Mouse (Mus musculus) neural tube, embryonic 15.5 days (tissue): ENCODE data around the gene Poc5. TPM values are rescaled to one million over a fixed set of nuclear protein-coding genes. Genes with fewer than 3 reads are reported as not detected.

ENCODE experiments used
- ATAC-seq: fragments of 200-750 bp; cut with Nextera tagmentation; 2 replicates; pipeline ENCODE4 v1.8.0; 2017; ENCODE audit warnings: mild to moderate bottlenecking, moderate TSS enrichment, moderate library complexity; ENCODE audit not compliant: low FRiP score
- H3K27ac ChIP-seq: fragments of 300-500 bp; sonication (generic); replicated peaks from 2 replicates; pipeline ENCODE4 v1.5.1; 2015; ENCODE audit warnings: mild to moderate bottlenecking, inconsistent platforms
- H3K27me3 ChIP-seq: fragments of 300-500 bp; sonication (generic); replicated peaks from 2 replicates; pipeline ENCODE4 v1.6.1; 2015; ENCODE audit warnings: inconsistent platforms
- H3K36me3 ChIP-seq: fragments of 300-500 bp; sonication (generic); 2 replicates; pipeline ENCODE4 v1.6.1; 2015; ENCODE audit warnings: inconsistent platforms
- H3K4me1 ChIP-seq: fragments of 300-500 bp; sonication (generic); 2 replicates; pipeline ENCODE4 v1.6.1; 2015; ENCODE audit warnings: inconsistent platforms
- H3K4me2 ChIP-seq: fragments of 300-500 bp; sonication (generic); 2 replicates; pipeline ENCODE4 v1.6.1; 2015; ENCODE audit warnings: inconsistent platforms, mild to moderate bottlenecking, moderate library complexity
- H3K4me3 ChIP-seq: fragments of 300-500 bp; sonication (generic); replicated peaks from 2 replicates; pipeline ENCODE4 v1.5.1; 2015; ENCODE audit warnings: mild to moderate bottlenecking, inconsistent platforms
- H3K9ac ChIP-seq: fragments of 300-500 bp; sonication (generic); replicated peaks from 2 replicates; pipeline ENCODE4 v1.6.1; 2015; ENCODE audit warnings: mild to moderate bottlenecking, inconsistent platforms
- H3K9me3 ChIP-seq: fragments of 300-500 bp; sonication (generic); replicated peaks from 2 replicates; pipeline ENCODE4 v1.6.1; 2016; ENCODE audit warnings: inconsistent platforms
- WGBS: fragments of 180-500 bp; shearing (Covaris S2); methylation state at CpG from one replicate; pipeline ENCODE4 v1.1.7; 2015; ENCODE audit warnings: mixed read lengths; 5-methylcytosine and 5-hydroxymethylcytosine counted together
- polyA plus RNA-seq: library from polyadenylated mRNA; unstranded; fragments of >200 nt; fragmentation: Nextera tagmentation; extraction: Ambion mirVana; gene quantifications from 2 replicates; pipeline ENCODE4 v1.2.1, GENCODE M21; 2015

The Poc5 gene
- polyA plus RNA-seq: 18.4 and 21.1 TPM in 2 replicates

GRCm38 (mm10) chr13:96388042-96388888 lies at the start of gene Poc5:
Poc5 (plus strand) TSS chr13:96388294.
- Histone ChIP-seq H3K36me3 (peaks cover 24% of the 10 kb centered on the region), H3K27me3 (no peaks in the 10 kb centered on the region), H3K4me2 (peak within 1 kb of the TSS; percentile 65), H3K4me1 (peaks cover 17% of the 10 kb centered on the region), H3K27ac (peak within 1 kb of the TSS; percentile 85), H3K4me3 (peak within 1 kb of the TSS; percentile 89), H3K9me3 (no peaks in the 10 kb centered on the region), H3K9ac (peak within 1 kb of the TSS; percentile 86)
- ATAC-seq: peak; percentile 100
- under 1% methylated on average over 44 of the region's 44 CpGs for WGBS

DNA sequence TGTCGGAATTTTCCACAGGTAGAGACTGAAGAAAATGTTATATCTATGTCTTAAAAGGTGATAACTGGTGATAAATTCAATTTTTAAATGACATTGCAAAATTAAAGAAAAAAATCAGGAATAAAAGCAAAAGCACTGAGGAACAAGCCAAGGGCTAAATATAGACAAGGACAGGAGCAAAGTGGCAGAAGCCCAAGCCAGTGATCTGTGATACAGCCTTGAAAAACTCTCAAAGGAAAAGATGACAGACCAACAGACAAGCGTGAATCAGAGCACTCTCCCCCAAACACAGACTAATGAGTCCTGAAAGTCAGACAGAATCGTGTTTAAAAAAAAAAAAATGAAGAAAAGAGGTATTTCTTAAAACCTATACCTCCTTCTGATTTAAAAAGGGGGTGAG lies 46.6 kb upstream of the Poc5 start:
- ATAC-seq: no peak
- Histone ChIP-seq H3K9ac (no peak overlapping the region), H3K4me3 (no peak overlapping the region), H3K27me3 (no peaks in the 10 kb centered on the region), H3K4me2 (no peak overlapping the region), H3K9me3 (no peaks in the 10 kb centered on the region), H3K4me1 (no peaks in the 10 kb centered on the region), H3K27ac (no peak overlapping the region), H3K36me3 (no peaks in the 10 kb centered on the region)
- WGBS: 87% methylated on average over 3 of the region's 3 CpGs

GRCm38 (mm10) chr13:96344778-96345177 lies 43.3 kb upstream of the Poc5 start:
- Histone ChIP-seq H3K4me1 (no peaks in the 10 kb centered on the region), H3K27ac (no peak overlapping the region), H3K4me3 (no peak overlapping the region), H3K9ac (no peak overlapping the region), H3K4me2 (no peak overlapping the region), H3K36me3 (no peaks in the 10 kb centered on the region), H3K9me3 (no peaks in the 10 kb centered on the region), H3K27me3 (no peaks in the 10 kb centered on the region)
- ATAC-seq: no peak
- WGBS: 88% methylated on average over 6 of the region's 6 CpGs

GRCm38 (mm10) chr13:96346581-96346980 lies 41.5 kb upstream of the Poc5 start:
- Histone ChIP-seq H3K27ac (no peak overlapping the region), H3K4me2 (no peak overlapping the region), H3K9ac (no peak overlapping the region), H3K36me3 (no peaks in the 10 kb centered on the region), H3K4me1 (no peaks in the 10 kb centered on the region), H3K9me3 (no peaks in the 10 kb centered on the region), H3K4me3 (no peak overlapping the region), H3K27me3 (no peaks in the 10 kb centered on the region)
- ATAC-seq: no peak
- WGBS: 56% methylated on average over 3 of the region's 3 CpGs

- Histone ChIP-seq H3K36me3 (no peaks in the 10 kb centered on the region), H3K9ac (no peak overlapping the region), H3K4me2 (no peak overlapping the region; the same call in 1 of the 2 replicates), H3K9me3 (no peaks in the 10 kb centered on the region), H3K4me3 (no peak overlapping the region), H3K27me3 (no peaks in the 10 kb centered on the region), H3K4me1 (no peaks in the 10 kb centered on the region), H3K27ac (peak overlapping the region; percentile 70; the same call in 1 of the 2 replicates)
- ATAC-seq: peak; percentile 56; the same call in 1 of the 2 replicates
- WGBS: 71% methylated on average over 6 of the region's 6 CpGs
Measured at GRCm38 (mm10) chr13:96350207-96350606, 37.9 kb upstream of the Poc5 start.

GRCm38 (mm10) chr13:96351264-96351663 lies 36.8 kb upstream of the Poc5 start:
- no peaks in the 10 kb centered on the region for H3K27me3 ChIP-seq
- H3K36me3 ChIP-seq: no peaks in the 10 kb centered on the region
- no peaks in the 10 kb centered on the region for H3K4me1 ChIP-seq
- H3K27ac ChIP-seq: peak overlapping the region; percentile 70
- no peaks in the 10 kb centered on the region for H3K9me3 ChIP-seq
- H3K9ac ChIP-seq: 0 out of 2 replicates have a peak overlapping the region, but pooled peaks have one; percentile 7
- 0 out of 2 replicates have a peak overlapping the region, but pooled peaks have one; percentile 14 for H3K4me3 ChIP-seq
- H3K4me2 ChIP-seq: peak overlapping the region; percentile 34
- ATAC-seq: peak; percentile 59; the same call in 1 of the 2 replicates
- WGBS: 51% methylated on average over 12 of the region's 12 CpGs

GRCm38 (mm10) chr13:96375519-96375918 lies 12.6 kb upstream of the Poc5 start:
- Histone ChIP-seq H3K27ac (no peak overlapping the region), H3K4me1 (no peaks in the 10 kb centered on the region), H3K36me3 (no peaks in the 10 kb centered on the region), H3K4me2 (no peak overlapping the region), H3K9ac (no peak overlapping the region), H3K9me3 (no peaks in the 10 kb centered on the region), H3K4me3 (no peak overlapping the region), H3K27me3 (no peaks in the 10 kb centered on the region)
- ATAC-seq: no peak
- 1% methylated on average over 2 of the region's 2 CpGs for WGBS

- H3K4me1 ChIP-seq: no peaks in the 10 kb centered on the region
- H3K9me3 ChIP-seq: no peaks in the 10 kb centered on the region
- no peaks in the 10 kb centered on the region for H3K27me3 ChIP-seq
- H3K9ac ChIP-seq: no peak overlapping the region
- H3K4me2 ChIP-seq: no peak overlapping the region
- WGBS: 92% methylated on average over 18 of the region's 18 CpGs
- no peak overlapping the region for H3K4me3 ChIP-seq
- no peak for ATAC-seq
- H3K36me3 ChIP-seq: no peaks in the 10 kb centered on the region
- H3K27ac ChIP-seq: no peak overlapping the region
Measured at GRCm38 (mm10) chr13:96376871-96377270, 11.2 kb upstream of the Poc5 start.

- Histone ChIP-seq H3K27ac (no peak overlapping the region), H3K27me3 (no peaks in the 10 kb centered on the region), H3K4me2 (no peak overlapping the region), H3K9me3 (no peaks in the 10 kb centered on the region), H3K36me3 (no peaks in the 10 kb centered on the region), H3K9ac (no peak overlapping the region), H3K4me3 (no peak overlapping the region), H3K4me1 (no peaks in the 10 kb centered on the region)
- 76% methylated on average over 4 of the region's 4 CpGs for WGBS
- no peak for ATAC-seq
Measured at GRCm38 (mm10) chr13:96377883-96378282, 10.2 kb upstream of the Poc5 start.

- H3K36me3 ChIP-seq: peaks cover 33% of the 10 kb centered on the region
- peak overlapping the region; percentile 89 for H3K4me3 ChIP-seq
- peak overlapping the region; percentile 86 for H3K9ac ChIP-seq
- WGBS: 21% methylated on average over 2 of the region's 2 CpGs
- H3K4me1 ChIP-seq: peaks cover 17% of the 10 kb centered on the region
- no peak for ATAC-seq
- H3K4me2 ChIP-seq: peak overlapping the region; percentile 62
- no peaks in the 10 kb centered on the region for H3K9me3 ChIP-seq
- no peaks in the 10 kb centered on the region for H3K27me3 ChIP-seq
- no peak overlapping the region for H3K27ac ChIP-seq
Measured at GRCm38 (mm10) chr13:96389301-96389700, 1.2 kb downstream of the Poc5 start.

- ATAC-seq: no peak
- Histone ChIP-seq H3K27me3 (no peaks in the 10 kb centered on the region), H3K9ac (no peak overlapping the region), H3K27ac (no peak overlapping the region), H3K9me3 (no peaks in the 10 kb centered on the region), H3K4me2 (no peak overlapping the region), H3K36me3 (peaks cover 82% of the 10 kb centered on the region), H3K4me3 (no peak overlapping the region), H3K4me1 (no peaks in the 10 kb centered on the region)
- 94% methylated on average over 5 of the region's 5 CpGs for WGBS
Measured at GRCm38 (mm10) chr13:96401251-96401650, 13.2 kb downstream of the Poc5 start.

DNA sequence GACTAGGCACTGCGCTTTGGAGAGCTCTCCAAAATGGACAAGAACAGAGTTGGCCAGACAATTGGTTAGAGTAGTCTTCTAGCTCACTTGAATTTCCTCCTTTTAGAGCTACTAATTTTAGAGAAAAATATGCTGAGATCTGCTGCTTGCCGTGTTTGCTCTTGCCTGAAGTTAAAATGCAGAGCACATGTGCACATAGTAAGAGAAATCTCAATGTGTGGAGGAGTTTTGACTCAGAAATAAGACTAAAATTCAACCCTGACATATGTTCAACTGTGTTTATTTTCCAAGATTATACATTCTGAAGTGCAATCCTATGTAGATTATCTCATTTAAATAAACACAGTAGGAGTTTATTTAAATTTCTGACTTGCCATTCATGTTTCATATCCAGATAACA lies 17.4 kb downstream of the Poc5 start:
- H3K27ac ChIP-seq: no peak overlapping the region
- H3K4me3 ChIP-seq: no peak overlapping the region
- H3K9ac ChIP-seq: no peak overlapping the region
- H3K27me3 ChIP-seq: no peaks in the 10 kb centered on the region
- no peak for ATAC-seq
- no peaks in the 10 kb centered on the region for H3K9me3 ChIP-seq
- WGBS: 95% methylated on average over 2 of the region's 2 CpGs
- H3K4me2 ChIP-seq: no peak overlapping the region
- peaks cover 65% of the 10 kb centered on the region for H3K36me3 ChIP-seq
- H3K4me1 ChIP-seq: no peaks in the 10 kb centered on the region
